Mouse (Mus musculus): ENCODE measurements at regions not wholly inside any gene's neighbourhood (a gene's known extent, or its start where the extent isn't known, plus 50 kb on each side); places are given as distances from the start of the nearest gene placed in this dataset.

- DNase-seq (ENCODE audit: low spot score in 2 of 2) = no peak
Observed at GRCm38 (mm10) chr15:103102068-103102840, 64.6 kb downstream of the Smug1 start.

GRCm38 (mm10) chr15:103100121-103100520 is 66.8 kb downstream of the Smug1 start:
- no peak for DNase-seq (ENCODE audit: low spot score in 2 of 2)

GRCm38 (mm10) chr15:103094457-103094856 is 72.4 kb downstream of the Smug1 start:
- no peak for DNase-seq (ENCODE audit: low spot score in 2 of 2)

GRCm38 (mm10) chr15:103093655-103094054 is 73.2 kb downstream of the Smug1 start:
- peak; percentile 48 to 68 for DNase-seq (ENCODE audit: low spot score in 2 of 2)

- no peak for DNase-seq (ENCODE audit: low spot score in 2 of 2)
Observed at GRCm38 (mm10) chr15:103092496-103092895, 73.8 kb downstream of the Hoxc4 start.

GRCm38 (mm10) chr15:103090280-103091164 is 71.8 kb downstream of the Hoxc4 start:
- no peak for DNase-seq (ENCODE audit: low spot score in 2 of 2)

GRCm38 (mm10) chr15:103089852-103090251 is 71.1 kb downstream of the Hoxc4 start:
- no peak for DNase-seq (ENCODE audit: low spot score in 2 of 2)

- DNase-seq (ENCODE audit: low spot score in 2 of 2) = no peak
Observed at GRCm38 (mm10) chr15:103089440-103089839, 70.7 kb downstream of the Hoxc4 start.

- DNase-seq (ENCODE audit: low spot score in 2 of 2) = peak in 1 of 2 experiments; percentile 26
Observed at GRCm38 (mm10) chr15:103087204-103087603, 68.5 kb downstream of the Hoxc4 start.

GRCm38 (mm10) chr15:103086672-103087069 is 67.9 kb downstream of the Hoxc4 start:
- no peak for DNase-seq (ENCODE audit: low spot score in 2 of 2)

Measured in frontal cortex, postnatal 10 days (tissue).